Mouse (Mus musculus) gastrocnemius, postnatal 4 days (tissue): ENCODE measurements at regions not wholly inside any gene's neighbourhood (a gene's known extent, or its start where the extent isn't known, plus 50 kb on each side); places are given as distances from the start of the nearest gene placed in this dataset.
A peak's percentile ranks its signal among the peaks of the same experiment; 100 is the strongest.
"Not testable (repeated sequence)": the region's sequence is repeated elsewhere in the genome, so short reads cannot be mapped to it uniquely, and the experiment has no call there.

ENCODE experiments used
- DNase-seq, 2 experiments: peaks; one replicate each; pipeline ENCODE4 v3.0.0; 2021 to 2022; ENCODE audit warnings: low spot score in 2 of 2, mixed read lengths in 2 of 2

- no peak for DNase-seq
Observed at GRCm38 (mm10) chr10:25702146-25702545, 166.1 kb upstream of the Smlr1 start.

- no peak for DNase-seq
Observed at GRCm38 (mm10) chr10:25695798-25696197, 159.7 kb upstream of the Smlr1 start.

GRCm38 (mm10) chr10:25681243-25681642 lies 145.2 kb upstream of the Smlr1 start:
- DNase-seq: peak in 1 of 2 experiments; percentile 25

GRCm38 (mm10) chr10:25677889-25678288 lies 141.8 kb upstream of the Smlr1 start:
- no peak for DNase-seq

GRCm38 (mm10) chr10:25675368-25675767 lies 139.3 kb upstream of the Smlr1 start:
- no peak for DNase-seq

- DNase-seq: no peak
Observed at GRCm38 (mm10) chr10:25670061-25670460, 134.0 kb upstream of the Smlr1 start.

- DNase-seq: peak in 1 of 2 experiments; percentile 10
Observed at GRCm38 (mm10) chr10:25652742-25653563, 116.9 kb upstream of the Smlr1 start.

- no peak for DNase-seq
Observed at GRCm38 (mm10) chr10:25647740-25648139, 111.7 kb upstream of the Smlr1 start.

GRCm38 (mm10) chr10:25643518-25643993 lies 107.5 kb upstream of the Smlr1 start:
- no peak for DNase-seq

- no peak for DNase-seq
Observed at GRCm38 (mm10) chr10:25642079-25642696, 106.1 kb upstream of the Smlr1 start.

- DNase-seq: no peak
Observed at GRCm38 (mm10) chr10:25633058-25633614, 97.1 kb upstream of the Smlr1 start.

GRCm38 (mm10) chr10:25632306-25632705 lies 96.2 kb upstream of the Smlr1 start:
- DNase-seq: no peak

- no peak for DNase-seq
Observed at GRCm38 (mm10) chr10:25622585-25622984, 86.5 kb upstream of the Smlr1 start.

- DNase-seq: not testable (repeated sequence)
Observed at GRCm38 (mm10) chr10:25621747-25622134, 85.7 kb upstream of the Smlr1 start.

- no peak for DNase-seq
Observed at GRCm38 (mm10) chr10:25620939-25621746, 85.1 kb upstream of the Smlr1 start.

- DNase-seq: no peak
Observed at GRCm38 (mm10) chr10:25619702-25620101, 83.6 kb upstream of the Smlr1 start.

- DNase-seq: no peak
Observed at GRCm38 (mm10) chr10:25601471-25601870, 65.4 kb upstream of the Smlr1 start.

GRCm38 (mm10) chr10:25589316-25589645 lies 53.2 kb upstream of the Smlr1 start:
- DNase-seq: no peak

- DNase-seq: no peak
Observed at GRCm38 (mm10) chr10:25588611-25589315, 52.7 kb upstream of the Smlr1 start.
